Mouse (Mus musculus) urinary bladder, adult 18-20 months (tissue): ENCODE results near the gene H2-Ab1.

ENCODE experiments used
- DNase-seq, 2 experiments: peaks; one replicate each; pipeline ENCODE4 v3.0.0; 2022; ENCODE audit warnings: low spot score in 2 of 2, mixed read lengths in 2 of 2

Gene H2-Ab1

DNA sequence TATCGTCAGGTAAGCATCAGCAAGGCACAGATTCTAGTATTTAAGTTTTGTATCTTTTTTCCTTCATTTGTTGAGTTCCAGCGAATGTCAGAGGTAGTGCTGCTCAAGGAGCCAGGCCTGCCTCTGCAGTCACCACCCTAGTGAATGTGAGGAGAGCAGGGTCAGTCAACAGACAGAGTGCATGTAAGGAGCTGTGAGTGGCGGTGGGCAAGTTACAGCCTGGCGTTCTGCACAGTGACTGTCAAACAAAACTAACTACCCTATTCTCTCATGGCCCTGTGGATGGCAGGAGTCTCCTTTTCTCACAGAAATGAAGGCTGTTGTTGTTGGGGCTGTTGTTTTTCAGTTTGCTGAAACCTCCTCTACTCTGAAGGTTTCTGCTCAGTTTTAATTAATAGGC lies 27.9 kb downstream of the H2-Ab1 start:
- no peak for DNase-seq

GRCm38 (mm10) chr17:34285848-34286247 lies 28.4 kb downstream of the H2-Ab1 start:
- no peak for DNase-seq

- no peak for DNase-seq
Measured at GRCm38 (mm10) chr17:34286501-34286900, 29.0 kb downstream of the H2-Ab1 start.

DNA sequence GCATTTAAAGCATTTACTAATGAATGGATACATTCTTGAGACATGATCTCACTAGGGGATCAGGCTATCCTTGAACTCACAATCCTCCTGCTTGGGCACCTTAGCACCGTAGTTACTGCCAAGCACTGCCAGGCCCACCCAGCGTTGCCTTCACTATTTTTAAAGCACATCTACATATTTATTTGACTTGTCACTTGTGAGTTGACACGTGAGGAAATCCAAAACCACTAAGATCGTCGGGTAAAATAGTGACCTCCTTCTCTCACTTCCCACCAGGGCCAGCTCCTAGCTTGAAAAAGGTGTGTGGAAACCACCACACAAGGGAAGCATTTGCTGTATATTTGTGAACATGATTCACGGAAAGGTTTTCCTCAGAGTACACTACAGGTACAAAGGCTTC lies 29.5 kb downstream of the H2-Ab1 start:
- DNase-seq: no peak

DNA sequence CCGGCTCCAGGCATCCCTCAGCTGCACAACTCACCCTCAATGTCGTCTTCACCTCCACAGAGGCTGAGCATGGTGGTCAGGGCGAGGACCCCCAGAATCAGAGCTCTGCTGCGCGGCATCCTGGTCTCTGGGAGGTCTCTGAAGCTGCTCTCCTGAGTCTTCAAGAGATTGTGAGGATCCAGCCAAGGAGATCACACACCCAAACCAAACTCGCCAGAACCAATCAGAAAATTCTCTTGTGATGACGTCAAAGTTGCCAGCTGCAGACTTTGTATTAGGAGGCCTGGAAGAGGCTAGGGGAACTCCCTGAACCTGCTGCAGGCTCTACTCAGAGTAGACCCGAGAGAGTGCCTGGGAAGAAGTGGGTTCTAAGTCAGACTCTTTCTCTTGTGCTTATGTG lies 30.2 kb downstream of the H2-Ab1 start, which contains the start of gene H2-Aa:
Gene H2-Aa, minus strand, starts transcription at position 176 of the 400 bp plus-strand sequence.
- peak; percentile 67 to 81 for DNase-seq

DNA sequence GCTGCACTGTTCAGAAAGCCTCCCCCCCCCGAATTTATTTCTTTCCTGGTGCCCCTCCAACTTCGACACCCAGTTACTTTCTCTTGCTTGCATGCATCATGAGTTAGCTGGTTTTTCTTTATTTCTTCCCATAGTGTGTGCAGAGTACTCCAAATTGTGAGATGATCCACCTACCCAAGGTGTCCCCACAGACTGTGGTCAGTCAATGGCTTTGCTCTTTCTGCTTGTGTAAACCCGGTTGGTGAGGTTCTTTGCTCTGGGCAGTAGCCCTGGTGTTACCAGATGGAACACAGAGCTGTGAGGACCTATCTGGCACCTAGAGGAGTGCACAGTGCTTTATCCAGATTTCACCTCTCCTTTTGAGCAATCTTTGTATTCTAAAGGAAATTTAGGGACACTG lies 30.6 kb downstream of the H2-Ab1 start:
- no peak for DNase-seq

DNA sequence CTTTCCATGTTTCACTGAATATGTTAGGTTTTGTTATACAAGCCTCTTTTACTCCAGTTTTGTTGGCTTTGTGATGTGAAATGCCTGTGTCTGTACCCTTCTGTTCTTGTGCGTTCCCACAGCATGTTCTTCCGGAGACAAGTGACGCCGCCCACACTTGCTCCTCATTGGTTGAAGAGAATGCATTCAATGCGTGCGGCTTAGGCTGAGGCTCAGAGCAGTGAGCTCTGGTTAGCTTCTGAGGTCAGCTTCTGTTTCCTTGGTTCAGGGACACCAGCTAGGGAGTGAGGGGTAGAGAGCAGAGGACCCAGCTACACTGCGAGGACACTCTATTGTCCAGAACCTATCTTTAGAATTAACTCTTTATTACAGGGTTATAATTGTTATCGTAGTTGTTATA lies 34.1 kb downstream of the H2-Ab1 start:
- peak; percentile 45 to 62 for DNase-seq

DNA sequence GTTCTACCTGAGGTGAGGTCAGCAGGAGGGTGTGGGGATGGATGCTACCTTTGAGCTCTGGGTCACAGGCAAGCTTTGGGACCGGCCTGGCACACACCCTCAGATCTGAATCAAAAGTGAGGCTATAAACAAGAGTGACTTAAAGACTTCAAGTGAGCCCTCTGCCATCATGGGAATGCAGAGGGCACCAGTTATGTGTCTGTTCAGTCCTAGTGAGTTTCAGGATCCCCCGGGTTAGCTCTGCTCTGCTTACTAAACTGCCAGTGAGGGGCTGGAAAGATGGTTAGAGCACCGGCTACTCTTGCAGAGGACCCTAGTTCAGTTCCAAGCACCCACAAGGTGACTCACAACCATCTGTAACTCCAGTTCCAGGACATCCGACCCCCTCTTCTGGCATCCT lies 35.1 kb downstream of the H2-Ab1 start:
- DNase-seq: no peak

- DNase-seq: no peak
Measured at GRCm38 (mm10) chr17:34293533-34293932, 36.0 kb downstream of the H2-Ab1 start.

GRCm38 (mm10) chr17:34294249-34294648 lies 36.8 kb downstream of the H2-Ab1 start:
- no peak for DNase-seq

GRCm38 (mm10) chr17:34295307-34295706 lies 37.8 kb downstream of the H2-Ab1 start:
- no peak for DNase-seq

GRCm38 (mm10) chr17:34295891-34296794 lies 38.7 kb downstream of the H2-Ab1 start:
- peak in 1 of 2 experiments; percentile 14 for DNase-seq

- DNase-seq: no peak
Measured at GRCm38 (mm10) chr17:34299356-34299755, 41.9 kb downstream of the H2-Ab1 start.

DNA sequence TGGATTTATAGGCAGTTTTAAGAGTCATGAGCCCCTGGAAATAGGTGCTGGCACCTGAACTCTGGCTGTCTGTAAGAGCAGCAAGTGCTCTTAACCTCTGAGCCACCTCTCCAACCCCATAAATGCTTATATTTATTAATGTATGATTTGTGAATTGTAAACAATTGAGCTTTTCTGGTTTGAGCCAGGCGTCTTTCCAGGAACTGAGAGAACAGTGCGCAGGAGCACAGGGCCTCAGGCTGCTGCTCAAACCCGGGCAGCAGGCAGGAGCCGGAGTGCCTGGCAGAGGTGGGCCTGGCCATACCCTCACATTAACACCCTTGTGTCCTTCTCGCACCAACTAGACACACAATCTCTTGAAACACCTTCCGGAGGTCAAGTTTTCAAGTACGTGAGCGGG lies 42.6 kb downstream of the H2-Ab1 start:
- DNase-seq: no peak

DNA sequence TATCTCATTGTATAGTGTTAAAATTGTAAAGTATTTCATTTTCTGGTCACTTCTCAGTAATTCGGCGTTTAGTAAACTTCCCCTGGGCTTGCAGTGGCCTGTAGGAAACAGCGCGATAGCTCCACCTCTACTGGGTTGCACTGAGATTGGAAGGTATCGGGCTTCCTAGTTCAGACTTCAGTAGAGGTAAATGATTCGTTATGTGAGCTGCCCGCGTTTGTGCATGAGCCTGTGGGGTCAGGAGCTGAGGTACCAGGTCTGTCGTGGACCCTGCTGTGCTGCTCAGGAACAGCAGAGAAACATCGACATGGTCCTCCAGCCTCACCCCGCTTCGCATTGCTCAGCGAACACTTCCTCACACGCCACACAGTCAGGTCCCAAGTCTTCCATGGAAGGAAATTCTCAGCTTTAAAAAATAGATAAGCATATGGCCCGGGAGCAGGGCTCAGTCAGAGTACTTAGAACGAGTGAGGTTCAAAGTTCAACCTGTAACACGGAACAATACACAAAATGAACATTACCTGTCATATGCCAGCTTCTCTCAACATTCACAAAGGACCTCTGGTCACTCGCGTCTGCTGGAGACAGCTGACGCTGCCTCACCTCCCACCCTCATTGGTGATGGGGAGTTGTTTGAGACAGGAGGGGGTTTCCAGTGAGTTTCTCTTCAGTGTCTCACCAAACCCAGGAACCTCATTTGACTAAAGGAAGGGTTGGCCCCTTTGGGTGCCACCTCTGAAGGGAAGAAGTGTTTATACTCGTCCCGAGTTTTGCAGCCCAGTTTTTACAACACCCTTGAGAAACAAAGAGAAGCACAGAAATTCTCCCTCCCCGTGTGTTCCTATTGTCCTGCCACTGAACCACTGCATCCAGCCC lies 43.4 kb downstream of the H2-Ab1 start:
- no peak for DNase-seq

DNA sequence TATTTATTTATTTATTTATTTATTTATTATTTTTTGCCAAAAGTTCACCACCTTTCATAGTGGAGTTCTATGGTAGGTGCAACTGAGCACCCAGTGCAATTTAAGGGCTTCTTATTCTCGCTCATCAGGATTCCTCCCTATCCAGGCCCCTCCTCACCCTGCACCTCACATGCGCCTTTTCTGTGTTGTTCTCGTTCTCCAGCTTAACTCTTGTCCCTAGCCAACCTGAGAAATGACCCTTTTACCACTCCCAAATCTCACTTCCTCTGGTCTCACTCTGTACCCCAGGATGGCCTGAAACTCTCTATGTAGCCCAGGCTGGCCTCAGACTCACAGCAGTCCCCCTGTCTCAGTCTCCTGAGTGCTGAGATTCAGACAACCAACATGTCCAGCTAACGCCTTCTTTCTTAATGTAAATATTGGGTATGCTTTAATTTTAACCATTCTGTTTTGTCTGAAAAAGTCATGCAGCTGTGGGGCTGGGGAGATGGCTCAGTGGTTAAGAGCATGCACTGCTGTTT lies 44.2 kb downstream of the H2-Ab1 start:
- no peak for DNase-seq

DNA sequence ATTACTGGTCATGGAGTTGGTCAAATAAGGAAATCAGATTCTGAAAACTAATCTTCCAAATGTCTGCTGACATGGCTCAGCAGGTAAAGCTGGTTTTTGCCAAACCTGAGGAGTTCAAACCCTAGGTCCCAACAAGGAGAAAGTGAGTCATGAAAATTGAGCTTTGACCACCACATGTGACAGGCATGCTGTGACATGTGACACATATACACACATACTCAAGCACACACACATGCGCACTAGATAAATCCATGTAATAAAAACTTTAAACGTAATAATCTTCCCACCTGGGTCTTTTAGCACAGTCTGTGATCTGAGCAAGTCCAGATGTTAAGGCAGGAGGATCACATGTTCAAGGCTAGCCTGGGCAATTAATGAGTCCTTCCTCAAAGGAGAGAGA lies 46.3 kb downstream of the H2-Ab1 start:
- peak in 1 of 2 experiments; percentile 16 for DNase-seq

DNA sequence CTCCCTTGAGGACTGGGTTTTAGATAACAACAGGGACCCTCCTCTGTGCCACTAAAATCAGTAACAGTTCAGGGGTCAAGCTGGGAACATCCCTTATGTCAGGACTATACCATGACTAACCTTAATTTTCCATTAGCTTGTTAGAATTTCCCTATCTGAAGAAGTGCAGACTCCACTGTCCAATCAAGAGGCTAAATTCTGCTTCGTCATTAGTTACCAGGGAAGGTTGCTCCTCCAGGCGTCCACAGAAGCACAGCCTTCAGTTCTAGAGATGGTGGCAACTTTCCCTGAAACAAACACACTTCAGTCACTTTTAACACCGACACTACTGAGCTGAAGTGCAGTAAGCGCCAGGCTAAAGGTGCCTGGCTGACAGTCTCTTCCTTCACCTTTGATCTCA lies 47.3 kb downstream of the H2-Ab1 start:
- peak in 1 of 2 experiments; percentile 61 for DNase-seq

DNA sequence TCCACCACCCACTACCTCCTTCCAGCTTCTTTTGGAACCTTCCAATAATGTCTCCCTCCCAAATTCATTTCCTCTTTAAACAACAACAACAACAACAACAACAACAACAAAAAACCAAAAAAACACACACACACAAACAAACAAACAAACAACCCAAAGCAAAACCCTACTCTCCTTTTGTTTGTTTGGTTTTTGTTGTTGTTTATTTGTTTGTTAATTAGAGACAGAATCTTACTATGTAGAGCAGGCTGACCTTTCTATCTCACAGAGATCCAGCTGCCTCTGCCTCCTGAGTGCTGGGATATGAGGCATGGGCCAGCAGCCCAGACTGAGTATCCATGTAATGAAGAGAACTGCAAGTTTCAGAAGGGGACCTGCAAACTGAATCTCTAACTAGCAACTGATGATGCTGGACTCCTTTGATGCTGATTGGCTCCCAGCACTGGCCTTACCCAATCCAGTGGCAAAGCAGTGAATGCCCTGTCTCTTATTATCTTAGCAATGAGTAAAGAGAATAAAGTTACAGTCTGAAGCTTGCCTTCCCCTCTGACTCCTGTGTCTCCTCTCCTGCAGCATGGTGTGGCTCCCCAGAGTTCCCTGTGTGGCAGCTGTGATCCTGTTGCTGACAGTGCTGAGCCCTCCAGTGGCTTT lies 48.0 kb downstream of the H2-Ab1 start, which contains the start of gene H2-Eb1:
Gene H2-Eb1, plus strand, starts transcription at position 488 of the 651 bp plus-strand sequence.
- DNase-seq: peak; percentile 63 to 79

GRCm38 (mm10) chr17:34306407-34306806 lies 48.9 kb downstream of the H2-Ab1 start:
- DNase-seq: no peak

GRCm38 (mm10) chr17:34307216-34307615 lies 49.7 kb downstream of the H2-Ab1 start:
- no peak for DNase-seq

- DNase-seq: no peak
Measured at GRCm38 (mm10) chr17:34308161-34308560, 50.7 kb downstream of the H2-Ab1 start.
